Mouse (Mus musculus): ENCODE data around the gene Pgm2. TPM values are rescaled to one million over a fixed set of nuclear protein-coding genes. Genes with fewer than 3 reads are reported as not detected.

Pgm2 gene
- polyA plus RNA-seq, 1 experiment: 0.43 TPM

DNA sequence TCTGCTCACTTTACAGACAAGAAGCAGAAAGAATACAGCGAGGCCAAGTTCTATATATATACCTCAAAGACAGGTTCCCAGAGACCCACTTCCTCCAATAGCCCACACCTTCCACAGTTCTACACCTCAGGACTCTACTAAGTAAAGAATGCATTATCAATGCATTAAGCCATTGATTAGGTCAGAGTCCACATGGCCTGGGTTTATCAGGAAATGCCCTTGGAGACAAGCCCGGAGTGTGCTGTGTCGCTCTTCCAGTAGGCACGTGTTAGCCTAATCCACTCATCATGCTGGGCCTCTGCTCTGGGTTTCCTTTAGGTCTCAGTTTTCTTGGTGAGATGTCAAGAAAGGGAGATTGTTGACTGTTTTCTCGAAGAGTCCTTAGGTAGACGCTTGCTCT lies 21.5 kb downstream of the Pgm2 start:
- TF ChIP-seq CTCF (IDR thresholded peaks at IDR 0.05; ENCODE audit: control insufficient read depth, insufficient read depth, insufficient replicate concordance, low read depth, low read length) (no peak), POLR2A (IDR thresholded peaks at IDR 0.05; ENCODE audit: control insufficient read depth, low read depth, low read length) (no peak)
- Histone ChIP-seq H3K27ac (ENCODE audit: control insufficient read depth, insufficient read depth, low read depth, low read length) (no peak overlapping the region), H3K4me3 (ENCODE audit: control insufficient read depth, low read depth, low read length) (no peak overlapping the region), H3K36me3 (ENCODE audit: control insufficient read depth, insufficient read depth, low read length) (no peaks in the 10 kb centered on the region), H3K27me3 (ENCODE audit: control insufficient read depth, insufficient read depth, low read length) (no peaks in the 10 kb centered on the region), H3K4me1 (ENCODE audit: control insufficient read depth, insufficient read depth, low read length) (no peaks in the 10 kb centered on the region)

- no peaks in the 10 kb centered on the region for H3K4me1 ChIP-seq (ENCODE audit: control insufficient read depth, insufficient read depth, low read length)
- H3K27ac ChIP-seq (ENCODE audit: control insufficient read depth, insufficient read depth, low read depth, low read length): no peak overlapping the region
- H3K36me3 ChIP-seq (ENCODE audit: control insufficient read depth, insufficient read depth, low read length): no peaks in the 10 kb centered on the region
Observed at GRCm38 (mm10) chr5:64117191-64117590, 24.4 kb downstream of the Pgm2 start.

DNA sequence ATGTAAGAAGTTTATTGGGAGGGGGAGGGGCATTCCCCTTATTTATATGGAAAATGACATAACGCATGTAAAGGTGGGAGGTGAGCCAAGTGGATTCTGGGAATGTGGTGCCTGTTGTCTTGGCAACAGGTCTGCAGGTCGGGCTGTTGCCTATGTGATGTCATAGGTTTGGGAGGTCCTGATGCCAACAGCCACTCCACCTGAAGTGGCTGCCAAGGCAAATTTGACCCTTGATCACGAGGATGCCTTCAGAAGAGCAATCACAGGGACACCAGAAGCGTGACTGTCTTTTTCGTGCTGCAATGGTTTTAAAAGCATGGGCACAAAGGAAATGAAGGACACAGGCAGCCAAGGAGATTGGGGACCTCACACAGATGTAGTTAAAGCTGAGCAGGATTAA lies 33.0 kb downstream of the Pgm2 start:
- Histone ChIP-seq H3K27ac (ENCODE audit: control insufficient read depth, insufficient read depth, low read depth, low read length) (peak overlapping the region; percentile 10), H3K4me3 (ENCODE audit: control insufficient read depth, low read depth, low read length) (peak overlapping the region; percentile 41), H3K4me1 (ENCODE audit: control insufficient read depth, insufficient read depth, low read length) (peaks cover 4% of the 10 kb centered on the region), H3K27me3 (ENCODE audit: control insufficient read depth, insufficient read depth, low read length) (no peaks in the 10 kb centered on the region), H3K36me3 (ENCODE audit: control insufficient read depth, insufficient read depth, low read length) (no peaks in the 10 kb centered on the region)
- no peak for TF ChIP-seq CTCF (IDR thresholded peaks at IDR 0.05; ENCODE audit: control insufficient read depth, insufficient read depth, insufficient replicate concordance, low read depth, low read length)
- no peak; the same call in 1 of the 2 replicates for TF ChIP-seq POLR2A (IDR thresholded peaks at IDR 0.05; ENCODE audit: control insufficient read depth, low read depth, low read length)

More at GRCm38 (mm10) chr5:64117191-64117590, 24.4 kb downstream of the Pgm2 start:
- Histone ChIP-seq H3K4me3 (ENCODE audit: control insufficient read depth, low read depth, low read length) (no peak overlapping the region), H3K27me3 (ENCODE audit: control insufficient read depth, insufficient read depth, low read length) (no peaks in the 10 kb centered on the region)
- TF ChIP-seq CTCF (IDR thresholded peaks at IDR 0.05; ENCODE audit: control insufficient read depth, insufficient read depth, insufficient replicate concordance, low read depth, low read length): no peak
- no peak for TF ChIP-seq POLR2A (IDR thresholded peaks at IDR 0.05; ENCODE audit: control insufficient read depth, low read depth, low read length)

DNA sequence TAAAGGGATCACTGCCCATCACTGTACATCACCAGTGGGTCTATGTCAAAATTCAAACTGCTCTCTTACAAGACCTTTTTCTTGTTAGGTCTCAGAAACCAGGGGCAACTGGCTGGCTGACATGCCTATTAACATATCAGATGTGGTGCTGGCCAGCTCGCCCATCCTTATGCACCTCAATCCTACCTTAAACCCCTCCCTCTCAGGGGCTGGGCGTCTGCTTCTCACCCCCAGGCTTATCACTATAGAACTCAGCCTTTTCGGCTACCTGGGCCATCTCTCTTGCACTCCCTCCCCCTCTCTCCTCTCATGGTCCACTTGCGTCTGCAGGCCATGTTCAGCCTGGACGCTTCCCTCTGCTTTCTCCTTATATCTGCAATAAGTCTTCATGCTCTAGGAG lies 38.8 kb downstream of the Pgm2 start:
- Histone ChIP-seq H3K4me3 (ENCODE audit: control insufficient read depth, low read depth, low read length) (no peak overlapping the region), H3K27ac (ENCODE audit: control insufficient read depth, insufficient read depth, low read depth, low read length) (no peak overlapping the region), H3K4me1 (ENCODE audit: control insufficient read depth, insufficient read depth, low read length) (no peaks in the 10 kb centered on the region), H3K27me3 (ENCODE audit: control insufficient read depth, insufficient read depth, low read length) (no peaks in the 10 kb centered on the region), H3K36me3 (ENCODE audit: control insufficient read depth, insufficient read depth, low read length) (no peaks in the 10 kb centered on the region)
- no peak for TF ChIP-seq POLR2A (IDR thresholded peaks at IDR 0.05; ENCODE audit: control insufficient read depth, low read depth, low read length)
- no peak for TF ChIP-seq CTCF (IDR thresholded peaks at IDR 0.05; ENCODE audit: control insufficient read depth, insufficient read depth, insufficient replicate concordance, low read depth, low read length)

DNA sequence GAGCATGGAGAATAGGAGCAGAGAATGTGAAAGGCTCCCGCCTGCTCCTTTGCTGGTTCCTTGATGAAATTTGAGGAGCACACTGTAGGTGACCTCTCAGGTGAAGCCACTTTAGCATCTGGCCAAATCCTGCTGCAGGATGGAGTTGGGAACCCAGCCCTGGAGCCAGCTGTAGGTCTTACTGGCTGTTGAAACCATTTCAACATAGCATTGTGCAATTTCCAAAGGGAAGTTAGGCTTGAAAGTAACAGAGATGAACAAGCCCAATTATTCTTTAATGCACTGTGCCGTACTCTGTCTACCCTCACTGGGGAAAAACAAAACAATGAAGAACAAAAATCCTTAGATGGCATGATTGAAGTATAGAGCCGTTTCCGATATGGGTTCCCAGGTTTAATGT lies 41.2 kb downstream of the Pgm2 start:
- Histone ChIP-seq H3K27ac (ENCODE audit: control insufficient read depth, insufficient read depth, low read depth, low read length) (no peak overlapping the region), H3K4me3 (ENCODE audit: control insufficient read depth, low read depth, low read length) (no peak overlapping the region), H3K4me1 (ENCODE audit: control insufficient read depth, insufficient read depth, low read length) (no peaks in the 10 kb centered on the region), H3K27me3 (ENCODE audit: control insufficient read depth, insufficient read depth, low read length) (no peaks in the 10 kb centered on the region), H3K36me3 (ENCODE audit: control insufficient read depth, insufficient read depth, low read length) (no peaks in the 10 kb centered on the region)
- TF ChIP-seq CTCF (IDR thresholded peaks at IDR 0.05; ENCODE audit: control insufficient read depth, insufficient read depth, insufficient replicate concordance, low read depth, low read length) (no peak), POLR2A (IDR thresholded peaks at IDR 0.05; ENCODE audit: control insufficient read depth, low read depth, low read length) (no peak)

- peak; percentile 22; the same call in 1 of the 2 replicates for TF ChIP-seq CTCF (IDR thresholded peaks at IDR 0.05; ENCODE audit: control insufficient read depth, insufficient read depth, insufficient replicate concordance, low read depth, low read length)
- TF ChIP-seq POLR2A (IDR thresholded peaks at IDR 0.05; ENCODE audit: control insufficient read depth, low read depth, low read length): no peak
- Histone ChIP-seq H3K4me3 (ENCODE audit: control insufficient read depth, low read depth, low read length) (no peak overlapping the region), H3K4me1 (ENCODE audit: control insufficient read depth, insufficient read depth, low read length) (no peaks in the 10 kb centered on the region; the same call in 1 of the 2 replicates), H3K27me3 (ENCODE audit: control insufficient read depth, insufficient read depth, low read length) (no peaks in the 10 kb centered on the region), H3K36me3 (ENCODE audit: control insufficient read depth, insufficient read depth, low read length) (no peaks in the 10 kb centered on the region), H3K27ac (ENCODE audit: control insufficient read depth, insufficient read depth, low read depth, low read length) (no peak overlapping the region)
Observed at GRCm38 (mm10) chr5:64136325-64136724, 43.6 kb downstream of the Pgm2 start.

DNA sequence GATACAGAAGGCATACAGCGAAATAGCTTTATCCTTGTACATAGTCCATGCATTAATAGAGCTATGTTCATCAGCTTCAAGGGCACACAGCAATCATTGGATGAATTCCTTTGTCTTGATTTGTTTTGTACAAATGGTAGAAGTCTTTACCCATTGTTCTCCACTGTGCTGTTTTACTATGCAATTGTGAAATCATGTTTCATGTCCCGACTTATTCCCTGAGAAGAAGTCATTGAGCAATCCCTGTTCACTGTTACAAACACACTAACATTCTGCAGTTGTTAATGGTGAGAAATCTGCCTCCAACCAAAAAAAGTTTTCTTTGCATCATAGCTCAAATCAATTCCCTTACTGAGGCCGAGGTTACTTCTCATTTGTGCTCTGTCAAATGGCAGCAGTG lies 47.5 kb downstream of the Pgm2 start:
- TF ChIP-seq CTCF (IDR thresholded peaks at IDR 0.05; ENCODE audit: control insufficient read depth, insufficient read depth, insufficient replicate concordance, low read depth, low read length): no peak
- TF ChIP-seq POLR2A (IDR thresholded peaks at IDR 0.05; ENCODE audit: control insufficient read depth, low read depth, low read length): no peak
- Histone ChIP-seq H3K4me3 (ENCODE audit: control insufficient read depth, low read depth, low read length) (no peak overlapping the region), H3K4me1 (ENCODE audit: control insufficient read depth, insufficient read depth, low read length) (no peaks in the 10 kb centered on the region; the same call in 1 of the 2 replicates), H3K27ac (ENCODE audit: control insufficient read depth, insufficient read depth, low read depth, low read length) (no peak overlapping the region), H3K27me3 (ENCODE audit: control insufficient read depth, insufficient read depth, low read length) (no peaks in the 10 kb centered on the region), H3K36me3 (ENCODE audit: control insufficient read depth, insufficient read depth, low read length) (no peaks in the 10 kb centered on the region)

GRCm38 (mm10) chr5:64144315-64144714 lies 51.6 kb downstream of the Pgm2 start:
- Histone ChIP-seq H3K27ac (ENCODE audit: control insufficient read depth, insufficient read depth, low read depth, low read length) (no peak overlapping the region), H3K4me1 (ENCODE audit: control insufficient read depth, insufficient read depth, low read length) (no peaks in the 10 kb centered on the region; the same call in 1 of the 2 replicates), H3K27me3 (ENCODE audit: control insufficient read depth, insufficient read depth, low read length) (no peaks in the 10 kb centered on the region), H3K36me3 (ENCODE audit: control insufficient read depth, insufficient read depth, low read length) (no peaks in the 10 kb centered on the region), H3K4me3 (ENCODE audit: control insufficient read depth, low read depth, low read length) (no peak overlapping the region)
- no peak for TF ChIP-seq POLR2A (IDR thresholded peaks at IDR 0.05; ENCODE audit: control insufficient read depth, low read depth, low read length)
- no peak for TF ChIP-seq CTCF (IDR thresholded peaks at IDR 0.05; ENCODE audit: control insufficient read depth, insufficient read depth, insufficient replicate concordance, low read depth, low read length)
